Mouse (Mus musculus): ENCODE measurements around the gene Vgll3. TPM values are rescaled to one million over a fixed set of nuclear protein-coding genes. Genes with fewer than 3 reads are reported as not detected.

Vgll3 gene
- total RNA-seq (2021): 1 to 10 TPM; 2.6 to 3.4 TPM
- long read RNA-seq, experiment 1, partial matches to known transcripts: 1 of 2 reads
- long read RNA-seq, experiment 1, other reads (novel, unspliced or antisense): 1 of 2 reads
- long read RNA-seq, experiment 2, partial matches to known transcripts: 0 of 2 reads
- long read RNA-seq, experiment 2, other reads (novel, unspliced or antisense): 2 of 2 reads

GRCm38 (mm10) chr16:65814918-65815881, at the start of gene Vgll3:
TSS of gene Vgll3 (plus strand) at chr16:65815257.
- DNase-seq: peak; percentile 59

- DNase-seq: no peak
These were observed 49.1 kb upstream of the Vgll3 start for GRCm38 (mm10) chr16:65765976-65766375.

GRCm38 (mm10) chr16:65785959-65786358, 29.1 kb upstream of the Vgll3 start:
- peak; percentile 8 for DNase-seq

GRCm38 (mm10) chr16:65816059-65816458, 1.0 kb downstream of the Vgll3 start:
- DNase-seq: no peak

- no peak for DNase-seq
These were observed 3.7 kb downstream of the Vgll3 start for GRCm38 (mm10) chr16:65818779-65819178.

DNA sequence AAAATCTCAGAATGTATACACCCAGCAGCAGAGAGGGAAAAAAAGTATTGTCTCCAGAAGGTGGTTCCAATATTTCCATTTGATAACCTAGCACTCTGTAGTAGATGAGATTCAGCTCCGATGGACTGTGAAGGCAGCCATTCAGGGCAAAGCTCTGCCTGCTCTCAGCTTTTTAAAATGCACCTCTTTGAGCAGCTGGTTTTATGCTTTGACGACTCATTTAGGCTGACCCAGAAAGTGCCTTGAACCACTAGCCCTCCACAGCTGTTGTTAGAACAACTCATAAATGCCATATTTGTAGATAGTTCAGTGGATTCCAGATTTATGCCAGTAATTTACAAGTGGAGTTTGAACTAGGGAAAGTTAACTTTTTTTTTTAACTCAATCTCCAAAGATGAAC, 5.7 kb downstream of the Vgll3 start:
- no peak for DNase-seq

- no peak for DNase-seq
These were observed 8.7 kb downstream of the Vgll3 start for GRCm38 (mm10) chr16:65823721-65824120.

DNA sequence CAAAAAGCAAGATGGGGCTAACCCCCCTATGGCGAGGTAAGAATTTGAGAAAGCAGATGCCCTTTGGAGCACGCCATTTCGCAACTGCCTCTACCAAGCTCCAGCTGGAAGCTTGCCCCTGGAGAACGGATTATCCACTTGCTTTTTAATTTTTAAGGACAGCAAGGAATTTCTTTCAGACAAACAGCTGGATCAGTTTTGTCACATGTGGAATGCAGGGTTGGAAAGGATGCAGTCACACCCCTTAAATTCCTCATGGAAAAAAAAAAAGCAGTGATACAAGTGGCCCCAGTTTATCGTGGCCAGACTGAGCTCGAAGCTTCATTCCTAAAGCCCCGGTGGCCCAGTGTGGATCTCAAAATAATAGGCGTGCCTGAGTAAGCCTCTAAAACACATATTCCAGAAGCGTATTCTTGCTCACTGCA, 13.1 kb downstream of the Vgll3 start:
- DNase-seq: no peak

GRCm38 (mm10) chr16:65829096-65829495, 14.0 kb downstream of the Vgll3 start:
- DNase-seq: no peak

GRCm38 (mm10) chr16:65834721-65835120, 19.7 kb downstream of the Vgll3 start:
- DNase-seq: peak; percentile 26

DNA sequence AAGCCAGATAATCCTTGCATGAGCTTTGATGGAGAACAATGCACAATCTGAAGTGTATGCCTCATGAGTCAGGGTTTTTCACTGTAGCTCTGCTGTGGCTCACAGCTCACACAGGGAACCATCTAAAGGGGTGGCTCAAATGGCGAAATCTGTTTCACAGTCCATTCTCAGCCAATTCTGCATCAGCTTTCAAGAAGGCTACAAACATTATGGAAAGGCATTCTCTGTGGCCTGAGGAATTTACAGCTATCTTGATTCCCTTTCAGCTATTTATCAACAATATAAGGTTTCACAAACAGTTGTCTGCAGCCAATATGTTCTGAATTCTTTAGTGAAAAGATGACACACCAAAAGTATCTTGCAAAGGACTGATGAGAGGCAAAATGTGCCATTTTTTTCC, 35.1 kb downstream of the Vgll3 start:
- no peak for DNase-seq

DNA sequence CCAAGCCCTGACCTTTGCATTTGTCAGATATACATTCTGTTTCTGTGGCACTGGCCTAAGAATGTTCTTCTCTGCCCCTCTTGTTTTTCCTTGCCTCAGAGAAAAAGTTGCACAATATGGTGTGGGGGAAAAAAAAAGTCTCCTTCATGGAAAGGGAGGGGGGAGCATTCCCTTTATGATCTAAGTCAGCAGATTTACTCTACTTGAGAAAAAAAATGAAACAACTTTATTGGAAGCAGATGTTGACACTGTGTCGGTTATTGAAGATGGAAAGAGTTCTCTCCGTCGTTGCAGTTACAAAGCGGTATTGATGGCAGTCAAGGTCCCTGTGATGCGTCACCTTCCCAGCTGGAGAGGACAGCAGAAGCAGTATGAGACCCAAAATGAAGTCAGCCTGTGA, 49.4 kb downstream of the Vgll3 start:
- no peak for DNase-seq

GRCm38 (mm10) chr16:65867927-65868326, 52.9 kb downstream of the Vgll3 start:
- DNase-seq: no peak

GRCm38 (mm10) chr16:65868933-65869332, 53.9 kb downstream of the Vgll3 start:
- DNase-seq: no peak

DNA sequence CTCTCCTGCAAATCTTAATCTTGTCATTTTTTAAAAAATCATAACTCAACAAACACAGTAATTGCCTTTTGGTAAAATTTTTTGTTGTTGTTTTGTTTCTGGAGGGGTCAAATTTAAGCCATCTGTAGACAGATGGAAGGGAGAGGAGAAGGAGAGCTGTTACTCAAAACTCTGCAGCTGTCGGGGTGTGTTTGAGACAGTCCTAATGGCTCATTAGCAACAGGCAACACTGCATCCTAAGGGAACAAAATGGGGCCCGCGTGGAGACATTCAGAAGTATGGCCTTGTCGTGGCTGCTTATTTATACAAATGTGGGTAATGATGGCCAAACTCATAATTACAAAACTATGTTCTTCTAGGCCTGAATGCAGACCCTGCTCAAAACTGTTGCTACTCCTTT, 73.9 kb downstream of the Vgll3 start:
- DNase-seq: no peak
